Mouse (Mus musculus) liver, adult 2 months (tissue): Measurements from ENCODE around the gene Pbx4.

ENCODE experiments used
- CTCF ChIP-seq: fragments of 200-500 bp; IDR thresholded peaks from 2 replicates; pipeline ENCODE4 v1.5.1; 2011; ENCODE audit warnings: low read depth, low read length, control low read depth
- POLR2A ChIP-seq: fragments of 200-500 bp; IDR thresholded peaks from 2 replicates; pipeline ENCODE4 v1.6.1; 2011; ENCODE audit warnings: low read length, control low read depth; ENCODE audit not compliant: insufficient read depth; ENCODE audit errors: extremely low read depth

DNA sequence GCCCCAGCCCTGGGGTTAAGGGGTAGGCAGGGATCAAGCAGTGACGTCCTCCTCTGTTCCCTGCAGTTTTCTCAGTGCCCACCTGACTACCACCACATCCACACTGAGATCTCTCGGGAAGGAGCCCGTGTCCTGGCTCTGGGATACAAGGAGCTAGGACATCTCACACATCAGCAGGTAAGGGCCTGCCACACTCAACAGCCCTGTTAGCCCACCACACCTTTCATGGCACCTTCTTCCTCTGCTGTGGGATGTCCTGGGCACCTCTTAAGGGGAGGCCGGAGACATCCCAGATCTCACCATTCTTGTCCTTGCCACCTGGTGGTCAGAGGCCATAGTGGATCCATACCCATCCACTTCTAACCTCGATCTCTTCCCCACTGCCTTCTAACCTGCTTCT is 32.3 kb upstream of the Pbx4 start:
- TF ChIP-seq CTCF (no peak), POLR2A (no peak)
